Mouse (Mus musculus) C2C12 (cell line): ENCODE data around the gene Rbms3.

Experiments used
- CTCF ChIP-seq: IDR thresholded peaks from one replicate; pipeline ENCODE4 v1.5.1; 2011; ENCODE audit not compliant: control insufficient read depth, insufficient read depth, insufficient read length
- FOSL1 ChIP-seq: IDR thresholded peaks from one replicate; pipeline ENCODE4 v1.8.0; 2011; ENCODE audit warnings: mild to moderate bottlenecking, low read length; ENCODE audit not compliant: poor library complexity, insufficient read depth, severe bottlenecking
- USF1 ChIP-seq: IDR thresholded peaks from one replicate; pipeline ENCODE4 v1.6.1; 2011; ENCODE audit warnings: low read depth, mild to moderate bottlenecking, control low read depth, moderate library complexity

- TF ChIP-seq CTCF (no peak), USF1 (no peak), FOSL1 (no peak)
Measured at GRCm38 (mm10) chr9:116880503-116880902, 749.2 kb downstream of the Rbms3 start.
